Mouse (Mus musculus): ENCODE results near the gene Lpin3.
A peak's percentile ranks its signal among the peaks of the same experiment; 100 is the strongest.

The Lpin3 gene

DNA sequence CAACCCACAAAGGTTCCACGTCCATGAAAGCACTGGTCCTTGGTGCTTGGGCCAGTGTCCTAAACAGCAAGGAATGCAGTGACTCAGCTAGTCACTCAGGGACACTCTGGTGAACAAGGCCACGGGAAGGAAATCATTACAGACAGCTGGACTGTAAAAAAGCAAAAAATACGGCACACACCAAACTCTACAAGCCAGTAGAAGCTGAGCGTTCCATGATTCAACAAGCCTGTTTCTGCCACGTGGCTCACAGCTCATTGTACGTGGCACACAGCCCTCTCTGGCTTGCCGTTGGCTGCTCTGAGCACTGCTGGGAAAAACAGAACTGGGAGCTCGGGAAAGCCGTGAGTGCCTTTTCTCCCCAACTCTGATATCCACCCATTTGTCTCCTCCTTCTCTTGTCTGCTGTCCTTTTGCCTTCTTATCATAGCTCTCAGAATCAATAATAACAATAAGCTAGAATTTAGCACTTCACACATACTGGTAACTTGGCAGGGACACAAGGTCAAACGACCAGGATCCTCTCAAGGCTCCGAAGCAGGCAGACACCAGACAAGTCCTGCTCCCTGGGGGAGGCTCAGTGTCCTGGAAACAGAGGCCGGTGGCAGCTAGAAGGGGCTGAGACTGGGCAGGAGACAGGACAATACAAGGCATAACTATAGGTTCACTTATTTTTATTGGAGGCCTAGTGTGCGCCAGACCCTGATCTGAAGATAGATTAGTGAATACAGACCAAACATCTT lies at the start of gene Lpin3:
Lpin3 (plus strand) TSS at position 218 of the 743 bp plus-strand sequence.
- DNase-seq (ENCODE audit: low read depth, low spot score), result peak; percentile 52

DNA sequence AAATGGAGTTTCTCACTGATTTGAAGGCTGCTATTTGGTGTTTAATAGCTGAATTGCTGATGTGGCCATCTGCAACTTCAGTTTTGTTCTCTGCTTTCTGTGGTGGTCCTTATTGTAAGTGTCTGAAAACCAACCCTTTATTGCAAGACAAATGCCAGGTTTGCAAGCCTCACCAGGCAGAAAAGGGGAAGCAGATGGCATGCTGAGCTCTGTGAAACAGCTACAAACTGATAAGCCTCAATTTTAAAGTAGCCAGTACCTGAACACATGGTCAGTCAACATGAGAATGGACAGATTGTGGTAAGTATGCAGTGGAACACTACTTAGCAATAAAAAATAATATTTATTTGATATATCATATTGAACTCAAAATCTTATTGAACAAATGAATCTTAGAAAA lies 39.6 kb upstream of the Lpin3 start:
- peak; percentile 34 for DNase-seq (ENCODE audit: low read depth, low spot score)

DNA sequence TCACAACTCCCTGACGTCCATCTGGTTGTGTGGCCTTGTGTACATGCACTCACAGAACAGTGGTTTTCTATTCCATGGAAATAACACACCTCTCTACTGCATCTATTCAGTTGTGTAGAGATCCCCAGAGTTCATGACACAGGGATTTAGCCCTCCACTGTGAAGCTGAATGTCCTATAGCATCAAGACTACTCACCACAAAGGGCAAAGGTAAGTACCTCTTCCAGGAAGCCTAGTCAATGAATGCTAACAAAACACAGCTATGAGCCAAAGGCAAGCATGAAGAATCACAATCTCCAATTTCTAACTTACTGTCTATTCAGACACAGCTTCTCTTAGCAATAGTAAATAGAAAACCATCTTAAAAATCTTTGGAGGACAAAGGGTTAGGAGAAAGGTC lies 32.8 kb upstream of the Lpin3 start:
- DNase-seq (ENCODE audit: low read depth, low spot score), result no peak

DNA sequence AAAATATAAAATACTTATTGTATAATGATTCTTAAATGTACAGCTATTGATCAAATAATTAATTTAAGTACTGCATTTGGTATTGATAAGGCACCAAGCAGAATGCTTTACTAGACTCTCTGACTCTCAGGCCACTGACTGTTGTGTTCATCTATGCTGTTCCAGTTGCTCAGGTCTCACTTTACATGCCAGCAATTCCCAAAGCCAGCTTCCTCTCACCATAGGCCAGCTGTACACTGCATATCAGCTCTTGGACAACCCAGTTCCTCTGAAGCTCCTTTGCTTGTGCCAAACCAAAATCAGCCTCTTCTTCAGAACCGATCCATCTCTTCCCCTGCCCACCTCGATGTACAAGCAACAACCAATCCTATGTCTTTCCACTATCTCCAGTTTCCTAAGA lies 32.3 kb upstream of the Lpin3 start:
- no peak for DNase-seq (ENCODE audit: low read depth, low spot score)

DNA sequence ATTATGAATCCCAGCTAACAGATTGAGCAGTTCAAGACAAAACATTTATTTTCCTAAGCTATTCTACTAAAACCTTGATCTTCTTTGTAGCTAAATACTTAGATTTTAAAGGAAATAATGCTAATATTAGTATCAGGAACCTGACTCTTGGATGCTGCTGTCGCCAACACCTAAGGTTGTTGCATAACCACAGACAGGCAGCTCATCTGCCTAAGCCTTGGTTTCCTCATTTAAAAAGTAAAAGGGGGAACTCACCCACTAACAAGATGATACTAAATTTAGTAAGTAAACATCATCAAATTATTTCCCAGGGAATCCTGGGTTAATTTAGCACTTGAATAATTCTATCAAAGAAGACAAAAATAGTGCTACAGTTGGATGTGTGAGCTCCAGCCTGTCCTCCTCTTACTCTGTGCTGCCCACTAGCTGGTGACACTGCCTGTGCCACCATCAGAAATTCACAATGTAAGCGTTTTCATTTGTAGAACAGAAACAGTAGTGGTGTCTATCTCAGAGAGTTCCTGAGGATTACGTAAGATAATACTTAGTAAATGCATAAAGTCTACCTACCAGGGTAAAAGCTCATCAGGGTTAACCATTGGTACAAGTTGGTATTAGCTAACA lies 30.7 kb upstream of the Lpin3 start:
- peak; percentile 47 for DNase-seq (ENCODE audit: low read depth, low spot score)

DNA sequence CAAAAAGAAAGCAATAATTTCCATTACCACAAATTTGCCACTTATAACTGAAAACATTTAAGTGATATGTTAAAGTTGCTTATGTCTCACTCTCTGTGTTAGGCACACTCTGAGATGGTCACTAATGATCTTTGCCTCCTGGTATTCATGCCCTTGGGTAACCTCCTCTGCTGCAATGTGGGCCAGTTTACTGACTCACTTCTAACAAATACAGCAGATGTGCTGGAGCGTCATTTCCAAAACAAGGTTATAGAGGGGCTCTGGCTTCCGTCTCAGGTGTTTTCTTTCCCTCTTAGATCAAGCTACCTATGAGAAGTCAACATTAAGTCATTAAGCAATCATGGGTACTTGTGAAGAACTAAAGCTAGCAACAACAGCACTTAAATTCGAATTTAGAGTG lies 30.1 kb upstream of the Lpin3 start:
- no peak for DNase-seq (ENCODE audit: low read depth, low spot score)

DNA sequence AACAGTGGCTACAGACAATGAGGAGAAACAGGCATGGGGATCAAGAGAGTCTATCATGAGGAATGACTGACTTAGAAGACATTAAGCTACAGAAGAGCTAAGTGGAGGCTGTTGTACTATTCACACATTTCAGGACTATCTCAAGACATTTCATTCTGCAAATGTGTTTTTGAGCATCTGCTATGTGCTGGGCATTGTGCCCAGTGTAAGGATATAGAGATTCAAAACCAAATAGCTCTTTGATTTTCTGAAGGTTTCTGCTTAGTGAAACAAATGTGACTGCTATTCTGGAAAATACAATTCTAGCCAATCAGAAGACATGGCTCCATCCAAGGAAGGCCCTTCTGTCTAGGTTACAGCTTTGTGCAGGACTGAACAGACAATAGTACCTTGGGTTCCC lies 25.8 kb upstream of the Lpin3 start:
- peak; percentile 91 for DNase-seq (ENCODE audit: low read depth, low spot score)

DNA sequence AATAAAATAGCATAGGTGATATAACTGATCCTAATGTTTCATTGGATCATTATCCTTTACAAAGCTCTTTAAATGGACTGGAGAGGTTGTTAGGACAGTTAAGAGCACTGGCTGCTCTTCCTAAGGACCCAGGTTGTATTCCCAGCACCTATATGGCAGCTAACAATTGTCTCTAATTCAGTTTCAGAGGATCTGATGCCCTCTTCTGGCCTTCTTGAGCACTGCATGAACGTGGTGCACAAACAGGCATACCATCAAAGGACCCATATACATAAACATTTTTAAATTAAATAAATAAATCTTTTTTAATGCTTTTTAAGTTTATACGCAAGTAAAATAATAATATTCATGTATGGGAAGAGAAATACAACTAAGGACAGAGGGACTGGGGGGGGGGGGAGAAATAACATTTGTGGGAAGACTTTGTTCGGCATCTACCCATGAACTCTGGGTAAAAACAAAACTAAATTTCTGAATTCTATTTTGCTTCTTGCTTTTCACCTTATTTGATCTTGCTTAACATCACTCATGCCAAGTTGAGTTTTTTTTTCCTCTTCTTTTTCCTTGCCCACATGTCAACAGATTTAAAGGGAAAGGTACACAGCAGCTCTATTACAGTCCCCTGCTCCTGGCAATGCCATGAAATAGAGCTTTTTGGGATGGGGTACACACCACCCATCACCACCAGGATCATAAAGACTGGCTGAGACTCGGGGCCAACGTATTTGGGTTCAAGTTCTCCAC lies 23.9 kb upstream of the Lpin3 start:
- DNase-seq (ENCODE audit: low read depth, low spot score), result no peak

DNA sequence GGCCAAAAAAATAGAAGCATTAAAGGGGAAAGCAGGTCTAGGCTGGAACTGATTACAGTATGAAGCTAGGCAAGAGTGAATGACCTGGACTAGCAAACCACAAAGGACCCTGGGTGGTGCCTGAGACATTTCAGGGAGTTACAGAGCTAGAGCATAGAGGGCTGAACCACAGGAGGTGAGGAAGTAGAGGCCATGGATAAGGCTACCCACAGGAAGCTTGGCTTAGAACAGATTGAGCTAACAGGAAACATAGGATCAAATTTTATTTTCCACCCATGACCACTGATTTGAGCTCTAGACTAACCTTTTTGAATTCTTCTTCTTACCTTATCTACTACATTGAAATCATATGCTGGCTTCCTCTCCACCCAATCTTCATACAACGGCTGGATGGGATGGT lies 20.1 kb upstream of the Lpin3 start:
- DNase-seq (ENCODE audit: low read depth, low spot score), result no peak

DNA sequence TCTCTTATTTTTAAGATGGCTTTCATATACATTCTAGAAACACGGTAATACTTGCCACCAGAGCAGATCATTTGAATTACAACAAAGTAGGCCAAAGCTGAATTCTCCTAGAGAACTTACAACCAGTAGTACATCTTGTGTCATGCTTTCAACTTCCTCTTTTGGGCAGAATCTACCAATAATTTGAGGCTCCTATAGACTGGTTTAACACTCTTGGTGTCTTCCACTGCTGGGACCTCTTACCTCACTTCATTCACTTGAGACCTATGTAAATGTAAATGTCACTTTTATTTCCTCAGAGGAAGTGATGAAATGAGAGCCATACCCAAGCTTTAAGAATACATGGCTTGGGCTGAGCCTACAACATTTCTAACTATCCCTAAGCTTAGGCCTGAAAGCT lies 16.4 kb upstream of the Lpin3 start:
- no peak for DNase-seq (ENCODE audit: low read depth, low spot score)

DNA sequence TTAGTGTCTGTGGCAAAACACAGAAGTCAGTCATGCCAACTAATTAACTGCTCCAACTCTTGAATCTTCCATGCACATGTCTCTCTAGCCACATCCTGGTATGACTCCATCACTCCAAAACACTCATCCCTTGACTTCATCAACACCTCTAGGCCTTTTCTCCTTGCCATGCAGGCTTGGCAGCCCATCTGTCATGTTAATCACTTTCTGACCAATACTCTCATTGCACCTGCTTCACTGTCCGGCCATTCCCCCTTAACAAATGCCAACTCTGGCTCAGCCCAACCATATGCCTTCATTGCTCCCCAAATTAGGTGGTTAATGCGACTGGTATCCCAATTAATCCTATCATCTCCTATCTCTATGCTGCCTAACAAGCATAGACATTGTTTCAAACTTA lies 15.2 kb upstream of the Lpin3 start:
- DNase-seq (ENCODE audit: low read depth, low spot score), result peak; percentile 84

DNA sequence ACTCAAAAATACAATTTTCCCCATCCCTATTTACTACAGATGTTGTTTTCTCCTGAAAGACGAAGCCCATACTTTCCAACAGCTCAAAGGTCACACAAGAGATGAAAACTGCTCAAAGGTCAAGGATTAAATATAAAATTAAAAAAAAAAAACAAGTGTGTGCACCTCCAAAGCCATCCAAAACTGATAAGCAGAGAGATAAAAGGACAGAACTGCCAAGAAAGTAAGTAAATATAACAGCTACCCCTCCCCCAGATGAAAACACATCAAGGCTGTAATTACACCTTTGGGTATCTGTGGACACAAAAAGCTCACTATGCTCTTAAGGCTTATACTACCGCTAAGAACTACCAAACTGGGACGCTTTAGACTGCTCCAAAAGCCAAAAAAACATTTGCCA lies 11.0 kb upstream of the Lpin3 start:
- DNase-seq (ENCODE audit: low read depth, low spot score), result no peak

DNA sequence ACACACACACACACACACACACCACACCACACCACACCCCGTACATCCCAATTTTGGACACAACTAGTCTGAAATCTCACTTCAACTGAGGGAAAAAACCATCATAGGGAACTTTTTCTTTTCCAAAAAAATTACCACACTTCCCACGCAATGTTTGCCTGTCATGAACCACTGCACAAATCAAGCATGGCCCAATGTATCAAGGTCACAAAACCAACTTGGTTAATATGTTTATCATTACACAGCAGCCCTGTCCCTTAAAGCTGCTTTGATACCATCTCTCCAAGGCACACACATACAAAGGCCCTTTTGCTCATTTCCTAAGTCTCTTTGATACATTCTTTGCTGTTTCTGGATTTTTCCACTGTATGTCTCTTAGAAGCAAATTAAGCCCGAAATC lies 9.2 kb upstream of the Lpin3 start:
- DNase-seq (ENCODE audit: low read depth, low spot score), result peak; percentile 23

DNA sequence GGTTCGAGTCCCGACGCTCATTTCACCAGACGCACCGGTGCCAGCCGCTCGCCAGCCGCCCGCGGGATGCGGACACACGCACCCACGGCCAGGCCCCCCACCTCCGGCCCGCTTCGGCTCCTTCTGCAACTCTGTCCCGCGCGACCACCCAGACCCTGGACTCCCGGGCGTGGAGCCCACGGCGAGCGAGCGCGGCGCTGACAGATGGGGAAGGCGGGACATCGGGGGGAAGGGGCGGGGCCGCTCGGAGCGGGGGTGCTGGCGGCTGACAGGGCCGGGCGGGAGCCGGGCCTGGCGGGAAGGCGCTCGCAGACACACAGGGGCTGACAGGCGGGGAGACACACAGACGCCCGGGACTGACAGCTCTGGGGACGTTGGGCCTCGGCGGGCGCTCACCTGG lies 8.1 kb upstream of the Lpin3 start:
- peak; percentile 83 for DNase-seq (ENCODE audit: low read depth, low spot score)

DNA sequence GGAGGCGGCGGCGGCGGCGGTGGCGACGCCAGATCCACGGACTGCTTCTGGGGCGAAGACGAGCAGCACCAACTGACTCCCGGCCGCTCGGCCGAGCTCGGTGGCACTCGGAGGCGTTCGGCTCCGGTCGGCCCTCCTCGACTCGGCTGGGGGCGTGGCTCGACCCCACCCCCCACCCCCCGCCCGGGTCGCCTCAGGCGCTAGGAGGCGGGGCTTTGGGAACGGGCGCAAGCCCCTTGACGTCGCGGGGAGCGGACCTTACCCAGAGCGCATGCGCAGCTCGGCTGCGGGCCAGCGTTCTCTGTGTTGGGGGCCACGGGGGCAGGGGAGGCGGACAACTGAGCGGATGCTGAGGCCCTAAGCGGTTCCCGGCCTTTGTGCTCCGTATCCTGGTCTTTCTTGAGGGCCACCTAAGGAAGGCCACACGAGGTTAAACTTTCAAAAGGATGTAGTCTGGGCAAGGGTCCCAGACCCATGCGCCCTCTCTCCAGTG lies 7.5 kb upstream of the Lpin3 start, which contains the start of gene Zhx3:
Zhx3 (minus strand) TSS at position 109 of the 493 bp plus-strand sequence.
- peak; percentile 96 for DNase-seq (ENCODE audit: low read depth, low spot score)

DNA sequence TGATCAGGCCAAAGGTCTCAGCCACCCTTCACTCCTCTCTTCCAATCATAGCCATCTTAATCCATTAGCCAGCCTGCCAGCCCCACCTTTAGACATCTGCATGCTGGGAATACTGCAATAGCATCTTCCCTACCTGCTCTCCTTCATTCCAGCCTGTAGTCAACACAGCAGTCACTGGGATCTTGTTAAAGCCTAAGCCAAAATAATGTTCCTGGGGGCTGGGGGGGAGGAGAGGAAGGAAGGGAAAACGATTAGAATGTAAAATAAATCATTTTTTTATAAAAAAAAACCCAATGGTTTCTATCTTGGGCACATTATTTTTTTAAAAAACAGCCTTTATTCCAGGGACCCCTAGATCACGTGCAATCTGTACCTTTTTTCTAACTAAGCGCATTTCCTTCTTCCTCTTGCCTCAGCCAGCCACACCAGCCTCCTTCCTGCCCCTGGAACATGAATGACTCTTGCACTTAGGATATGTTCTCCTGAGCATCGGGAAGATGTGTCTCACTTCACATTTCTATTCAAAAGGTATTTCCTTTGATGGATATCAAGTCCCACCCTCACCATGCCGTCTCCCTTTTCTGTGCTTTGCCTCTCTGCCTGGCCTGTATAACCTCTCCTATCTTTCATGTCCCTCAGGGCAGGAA lies 6.1 kb upstream of the Lpin3 start:
- DNase-seq (ENCODE audit: low read depth, low spot score), result no peak

DNA sequence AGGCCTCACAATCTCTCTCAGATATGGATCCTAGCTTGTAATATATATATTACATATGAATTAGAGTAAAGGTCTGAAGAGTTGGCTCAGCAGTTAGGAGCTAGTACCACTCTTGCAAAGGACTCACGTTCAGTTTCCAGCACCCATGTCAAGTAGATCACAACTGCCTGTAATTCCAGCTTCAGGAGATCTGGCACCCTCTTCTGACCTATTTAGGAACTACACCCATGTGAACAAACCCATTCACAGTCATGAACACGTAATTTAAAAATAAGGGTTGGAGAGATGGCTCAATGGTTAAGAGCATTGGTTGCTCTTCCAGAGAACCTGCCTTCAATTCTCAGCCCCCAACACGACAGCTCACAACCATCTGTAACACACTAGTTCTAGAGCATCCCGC lies 4.4 kb upstream of the Lpin3 start:
- DNase-seq (ENCODE audit: low read depth, low spot score), result no peak

DNA sequence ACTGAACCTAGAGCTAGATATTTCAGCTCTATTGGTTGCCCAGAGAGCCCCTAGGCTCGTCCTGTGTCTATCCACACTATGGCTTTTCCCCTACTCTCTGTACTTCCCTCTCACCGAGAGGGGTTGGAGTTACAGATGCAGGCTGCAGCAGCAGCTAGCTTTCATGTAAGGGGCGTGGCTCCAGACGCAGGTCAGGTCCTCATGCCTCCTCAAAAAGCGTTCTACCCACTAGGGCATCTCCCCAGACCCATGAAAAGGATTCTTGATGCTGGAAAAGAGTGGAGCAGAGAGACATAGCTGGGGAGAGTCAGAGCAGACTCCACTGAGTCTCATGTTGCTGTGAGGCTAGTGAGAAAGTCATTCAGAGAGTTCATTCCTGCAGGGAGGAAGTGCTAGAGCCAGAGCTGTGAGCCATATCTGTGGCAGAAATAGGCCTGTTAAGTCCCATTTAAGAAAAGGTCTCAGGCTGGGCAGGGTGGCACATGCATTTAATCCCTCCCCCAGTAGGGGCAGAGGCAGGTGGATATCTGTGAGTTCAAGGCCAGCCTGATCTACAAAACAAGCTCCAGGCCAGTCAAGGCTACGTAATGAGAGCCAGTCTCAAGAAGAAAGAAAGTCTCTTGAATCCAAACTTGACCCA lies 1.1 kb downstream of the Lpin3 start:
- no peak for DNase-seq (ENCODE audit: low read depth, low spot score)

DNA sequence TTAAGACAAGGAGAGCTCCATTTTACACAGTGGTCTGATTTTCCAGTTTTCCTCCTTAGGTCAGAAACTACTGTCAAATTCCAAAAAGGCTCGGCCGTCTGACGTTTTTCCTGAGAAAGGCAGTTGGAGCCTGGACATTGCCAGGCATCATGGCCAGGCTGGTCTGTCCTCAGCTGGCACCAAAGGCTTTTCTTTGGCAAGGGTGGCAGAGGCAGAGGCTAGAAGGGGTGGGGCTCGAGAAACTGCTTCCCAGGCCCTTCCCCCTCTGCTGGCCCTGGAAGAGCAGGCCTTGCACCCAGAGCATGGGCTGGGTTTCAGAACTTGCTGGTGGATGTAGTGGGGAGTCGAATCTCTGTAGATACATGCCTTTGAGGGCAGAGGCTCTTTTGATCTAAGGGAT lies 2.0 kb downstream of the Lpin3 start:
- DNase-seq (ENCODE audit: low read depth, low spot score), result peak; percentile 53

DNA sequence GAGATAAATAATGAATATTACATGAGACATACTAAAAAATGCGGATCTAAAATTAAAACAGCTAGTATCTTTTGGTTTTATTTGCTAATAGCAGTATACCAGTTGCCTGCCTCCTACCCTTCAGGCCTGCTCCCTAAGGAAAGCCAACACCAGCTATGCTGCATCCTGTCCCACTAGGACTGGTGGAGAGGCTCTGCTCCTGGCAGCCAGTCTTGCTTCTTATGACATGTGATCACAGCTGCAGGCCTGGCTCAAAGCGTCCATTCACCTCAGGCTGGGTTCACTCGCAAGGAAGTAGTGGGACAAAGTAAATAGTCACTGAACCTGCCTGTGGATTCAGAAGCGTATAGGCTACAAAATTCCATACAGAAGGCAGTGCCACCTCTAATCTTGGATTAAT lies 3.4 kb downstream of the Lpin3 start:
- peak; percentile 65 for DNase-seq (ENCODE audit: low read depth, low spot score)

DNA sequence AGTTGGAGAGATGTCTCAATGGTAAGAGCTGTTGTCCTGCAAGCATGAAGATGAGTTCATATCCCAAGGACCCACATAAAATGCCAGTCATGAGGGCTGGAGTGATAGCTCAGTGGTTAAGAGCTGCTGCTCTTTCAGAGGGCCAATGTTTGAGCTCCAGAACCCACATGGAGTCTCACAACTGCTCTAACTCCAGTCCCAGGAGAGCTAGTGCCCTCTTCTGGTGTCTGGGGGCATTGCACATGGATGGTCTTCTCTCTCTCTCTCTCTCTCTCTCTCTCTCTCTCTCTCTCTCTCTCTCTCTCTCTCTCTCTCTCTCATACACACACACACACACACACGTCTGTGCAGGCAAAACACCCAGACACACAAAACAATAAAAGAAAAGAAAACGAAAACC lies 4.4 kb downstream of the Lpin3 start:
- DNase-seq (ENCODE audit: low read depth, low spot score), result peak; percentile 85

DNA sequence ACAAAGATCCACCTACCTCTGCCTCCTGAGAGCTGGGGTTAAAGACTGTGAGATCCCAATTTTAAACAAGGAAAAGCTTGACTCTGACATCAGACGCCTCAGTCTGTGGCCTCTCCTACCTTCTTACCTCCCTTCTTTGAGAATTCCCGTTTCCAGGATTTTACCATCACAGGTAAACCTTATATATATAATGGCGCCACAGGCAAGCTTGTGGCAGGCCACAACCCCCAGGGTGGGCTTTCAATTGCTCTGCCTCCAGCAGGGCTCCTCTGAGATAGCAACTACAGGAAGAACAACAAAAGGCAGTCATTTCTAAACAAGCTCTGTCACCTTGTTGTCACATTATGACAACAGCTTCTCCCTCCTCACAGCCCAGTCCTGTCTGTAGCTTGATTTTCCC lies 5.8 kb downstream of the Lpin3 start:
- DNase-seq (ENCODE audit: low read depth, low spot score), result no peak
